Mouse (Mus musculus) kidney, postnatal 4 days (tissue): ENCODE data around the gene Bcar3.
A peak's percentile ranks its signal among the peaks of the same experiment; 100 is the strongest.

Source experiments
- DNase-seq, 2 experiments: peaks; one replicate each; pipeline ENCODE4 v3.0.0; 2021; ENCODE audit warnings: mixed read lengths in 2 of 2

The Bcar3 gene

GRCm38 (mm10) chr3:122517726-122518125 lies 223.8 kb downstream of the Bcar3 start:
- no peak for DNase-seq

- DNase-seq = no peak
Observed at GRCm38 (mm10) chr3:122518231-122518736, 224.3 kb downstream of the Bcar3 start.

GRCm38 (mm10) chr3:122519082-122519481 lies 225.1 kb downstream of the Bcar3 start:
- DNase-seq = no peak

GRCm38 (mm10) chr3:122520365-122520764 lies 226.4 kb downstream of the Bcar3 start:
- no peak for DNase-seq

- DNase-seq = no peak
Observed at GRCm38 (mm10) chr3:122520875-122521274, 226.9 kb downstream of the Bcar3 start.

DNA sequence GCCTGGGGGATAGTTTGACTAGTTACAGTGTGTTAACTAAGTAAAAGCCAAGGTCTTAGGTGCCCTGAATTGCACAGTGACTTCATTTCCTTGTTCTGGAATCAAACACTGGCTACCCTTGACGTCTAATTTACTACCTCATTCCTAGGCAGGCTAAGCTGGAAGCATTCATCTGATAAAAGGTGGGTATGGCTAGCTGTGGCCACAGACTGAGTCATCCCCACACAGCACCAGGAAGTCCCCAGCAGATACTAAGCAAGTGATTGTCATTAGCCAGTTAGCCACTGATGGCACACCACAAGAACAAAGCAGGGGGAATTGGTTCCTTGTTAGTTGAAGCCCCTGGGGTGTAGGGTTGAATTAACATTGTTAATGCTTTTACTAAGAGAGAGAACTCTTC lies 227.4 kb downstream of the Bcar3 start:
- no peak for DNase-seq

DNA sequence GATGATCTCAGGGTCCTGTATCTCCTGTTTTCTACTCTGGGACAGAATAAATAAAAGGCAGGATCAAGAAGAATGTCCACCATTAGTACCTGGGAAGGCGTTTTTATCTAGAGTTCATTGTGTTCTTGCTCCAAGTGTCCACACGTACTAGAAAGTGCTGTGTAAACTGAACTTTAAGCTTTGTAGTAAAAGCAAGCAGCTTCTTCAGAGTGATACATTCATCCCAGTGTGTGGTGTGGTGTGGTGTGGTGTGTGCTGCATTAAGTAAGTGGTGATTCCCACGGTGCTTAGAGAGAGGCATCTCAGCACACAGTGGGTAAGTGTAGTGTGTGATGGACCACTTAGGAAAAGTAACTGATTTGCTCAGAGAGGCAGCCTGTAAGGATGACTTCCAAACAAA lies 234.5 kb downstream of the Bcar3 start:
- DNase-seq = no peak

- no peak for DNase-seq
Observed at GRCm38 (mm10) chr3:122535938-122536703, 242.2 kb downstream of the Bcar3 start.

DNA sequence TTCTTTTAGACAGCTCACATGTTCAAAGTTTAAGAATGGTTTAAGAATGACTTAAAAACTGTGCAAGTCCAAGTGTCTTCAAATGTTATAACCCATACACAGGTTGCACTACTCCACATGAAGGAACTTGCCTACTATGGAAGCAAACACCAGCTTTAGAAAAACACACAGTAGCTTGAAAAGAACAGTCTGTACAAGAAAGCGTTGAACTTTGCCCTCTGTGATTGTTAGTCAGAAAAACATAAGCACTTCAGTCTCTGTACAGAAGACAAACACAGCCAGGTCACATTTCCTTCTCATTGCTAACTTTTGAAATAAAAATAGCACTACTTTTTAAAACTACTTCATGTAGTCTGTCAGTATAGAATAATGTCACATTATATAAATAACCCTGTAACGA lies 244.9 kb downstream of the Bcar3 start:
- DNase-seq = no peak

GRCm38 (mm10) chr3:122539961-122540690 lies 246.2 kb downstream of the Bcar3 start:
- DNase-seq = no peak

- DNase-seq = no peak
Observed at GRCm38 (mm10) chr3:122540918-122541317, 247.0 kb downstream of the Bcar3 start.

GRCm38 (mm10) chr3:122545346-122545745 lies 251.4 kb downstream of the Bcar3 start:
- DNase-seq = no peak

- no peak for DNase-seq
Observed at GRCm38 (mm10) chr3:122547469-122547868, 253.5 kb downstream of the Bcar3 start.

- DNase-seq = no peak
Observed at GRCm38 (mm10) chr3:122551174-122551573, 257.2 kb downstream of the Bcar3 start.

GRCm38 (mm10) chr3:122557766-122558165 lies 263.8 kb downstream of the Bcar3 start:
- no peak for DNase-seq

GRCm38 (mm10) chr3:122565285-122565684 lies 271.3 kb downstream of the Bcar3 start:
- peak in 1 of 2 experiments; percentile 13 for DNase-seq

DNA sequence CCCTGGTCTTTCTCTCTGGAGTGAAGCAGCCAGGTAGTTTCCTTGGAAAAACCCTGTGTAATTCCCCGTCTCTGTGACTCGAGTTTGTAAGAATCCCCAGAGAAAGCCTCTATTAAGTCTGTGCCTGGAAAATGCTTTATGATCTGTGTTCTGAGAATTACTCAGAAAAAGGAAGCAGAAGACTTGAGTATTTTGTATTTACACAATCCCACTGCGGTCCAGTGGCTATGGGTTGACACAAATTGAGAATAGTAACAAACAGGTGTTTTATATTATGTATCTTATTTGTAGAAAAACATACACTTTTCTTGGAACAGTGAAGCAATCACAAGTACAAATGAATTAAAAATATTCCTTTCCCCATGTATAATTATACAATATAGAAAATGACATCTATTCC lies 272.2 kb downstream of the Bcar3 start:
- no peak for DNase-seq

DNA sequence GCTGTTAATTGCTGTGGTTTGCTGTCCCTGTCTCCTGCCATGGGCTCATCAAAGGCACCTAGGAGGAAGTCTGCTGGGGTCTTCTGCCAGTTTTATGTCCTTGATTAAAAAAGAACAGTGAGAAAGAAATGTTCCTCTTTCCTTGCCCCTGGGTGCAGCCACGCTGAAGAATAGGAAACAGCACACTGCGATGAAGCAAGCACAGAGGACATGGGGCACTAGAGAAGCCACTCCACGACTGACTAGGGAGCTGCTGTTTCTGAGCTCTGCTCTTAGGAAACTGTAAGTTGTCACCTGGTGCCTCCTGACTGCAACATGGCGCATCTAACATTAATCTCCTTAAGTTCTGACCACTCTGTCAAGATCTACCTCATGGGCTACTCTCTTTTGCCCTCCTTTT lies 272.6 kb downstream of the Bcar3 start:
- no peak for DNase-seq

GRCm38 (mm10) chr3:122573426-122574286 lies 279.7 kb downstream of the Bcar3 start:
- no peak for DNase-seq

GRCm38 (mm10) chr3:122574921-122575320 lies 281.0 kb downstream of the Bcar3 start:
- DNase-seq = no peak

GRCm38 (mm10) chr3:122577360-122577759 lies 283.4 kb downstream of the Bcar3 start:
- no peak for DNase-seq
